Mouse (Mus musculus): ENCODE measurements around the gene Abhd5.

- TF ChIP-seq CTCF (IDR thresholded peaks at IDR 0.05; ENCODE audit: control insufficient read depth, insufficient read depth, insufficient replicate concordance, low read depth, low read length) (no peak), POLR2A (IDR thresholded peaks at IDR 0.05; ENCODE audit: control insufficient read depth, low read depth, low read length) (no peak)
Measured at GRCm38 (mm10) chr9:122350396-122351130, 845 bp upstream of the Abhd5 start.
